Mouse (Mus musculus) megakaryocyte progenitor cell, adult 5-6 weeks (primary cell): ENCODE data around the gene Per1. TPM values are rescaled to one million over a fixed set of nuclear protein-coding genes. Genes with fewer than 3 reads are reported as not detected.

Experiments used
- ATAC-seq: replicated peaks from 2 replicates; pipeline ENCODE4 v1.8.0; 2016; ENCODE audit warnings: mild to moderate bottlenecking, moderate TSS enrichment, inconsistent platforms; ENCODE audit not compliant: poor library complexity
- total RNA-seq, 2 experiments: library from RNA; stranded (forward) in 1 of 2; stranded (reverse) in 1 of 2; fragments of 157-497, 149-512 nt in 1 of 2; fragments of 200-1000 nt in 1 of 2; gene quantifications; 2 replicates each; pipeline versions ENCODE4 v1.2.3 to v1.2.4; 2015 to 2017

The Per1 gene
- total RNA-seq, 2 experiments from 2014 or later, result 4.8 to 8.3 TPM

DNA sequence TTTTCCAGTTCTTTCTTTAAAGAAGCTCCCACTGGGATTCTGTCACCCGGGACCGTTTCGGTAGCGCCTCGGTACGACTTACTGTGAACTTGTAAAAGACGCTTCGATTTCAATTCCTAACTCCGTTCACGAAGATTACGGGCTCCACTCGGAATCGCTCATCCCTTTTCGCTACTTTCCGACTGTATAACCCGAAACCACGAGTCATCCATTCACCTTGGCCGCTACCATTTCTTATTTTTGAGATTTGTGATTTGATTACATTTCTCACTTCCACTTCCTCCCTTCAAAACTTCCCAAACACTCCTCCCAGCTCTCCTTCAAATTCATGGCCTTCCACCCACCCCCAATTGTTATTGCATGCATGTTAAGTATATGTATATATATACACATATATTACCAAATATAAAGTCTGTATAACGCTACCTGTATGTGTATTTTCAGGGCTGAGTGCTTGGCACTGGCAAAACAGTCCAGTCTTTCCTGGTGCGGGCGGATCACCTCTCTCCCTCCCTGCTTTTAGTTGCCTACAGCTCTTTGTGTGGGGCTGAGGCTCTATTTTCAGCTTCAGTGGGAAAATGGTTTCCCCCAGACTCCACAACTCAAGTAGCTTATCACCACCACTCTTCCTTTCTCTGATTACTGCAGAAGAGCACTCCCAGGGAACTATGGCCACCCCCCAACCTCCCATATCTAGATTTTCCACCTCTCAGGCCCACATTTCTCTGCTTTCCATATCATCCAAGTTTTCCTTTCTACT lies 16.2 kb downstream of the Per1 start:
- peak; percentile 17; the same call in 1 of the 2 replicates for ATAC-seq

DNA sequence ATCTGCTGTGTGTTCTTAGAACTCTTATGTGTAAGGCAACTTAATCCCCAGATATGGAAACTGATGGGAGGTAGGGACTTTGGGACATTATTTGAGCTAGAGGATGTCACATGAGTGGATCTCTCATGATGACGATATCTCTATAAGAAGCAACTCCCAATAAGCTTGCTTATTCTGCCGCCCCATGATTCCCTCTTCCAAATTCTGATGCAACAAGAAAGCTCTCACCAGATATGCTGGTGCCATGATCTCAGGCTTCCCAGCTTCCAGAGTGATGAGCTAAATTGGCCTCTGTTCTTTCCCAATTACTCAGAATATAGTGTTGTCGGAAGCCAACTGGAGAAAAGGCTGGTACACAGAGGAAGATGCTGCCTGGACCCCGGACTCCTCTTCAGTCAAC lies 16.8 kb downstream of the Per1 start:
- ATAC-seq, result no peak

DNA sequence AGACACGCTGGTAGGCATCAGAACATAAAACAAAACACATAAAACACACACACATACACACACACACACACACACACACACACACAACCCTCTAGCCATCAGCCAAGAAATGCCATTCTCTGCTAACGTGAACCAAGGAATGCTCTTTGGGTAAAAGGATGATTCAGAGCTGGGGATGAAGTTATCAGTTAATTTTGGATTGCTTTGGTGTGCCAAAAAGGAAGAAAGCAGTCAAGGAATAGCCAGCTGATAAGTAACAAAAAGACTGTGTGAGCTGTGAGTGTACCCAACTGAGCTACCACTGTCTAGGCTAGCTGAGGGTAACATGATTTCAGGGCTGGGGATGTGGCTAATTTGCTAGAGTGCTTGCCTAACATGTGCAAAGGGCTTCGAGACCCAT lies 19.0 kb downstream of the Per1 start:
- no peak for ATAC-seq

DNA sequence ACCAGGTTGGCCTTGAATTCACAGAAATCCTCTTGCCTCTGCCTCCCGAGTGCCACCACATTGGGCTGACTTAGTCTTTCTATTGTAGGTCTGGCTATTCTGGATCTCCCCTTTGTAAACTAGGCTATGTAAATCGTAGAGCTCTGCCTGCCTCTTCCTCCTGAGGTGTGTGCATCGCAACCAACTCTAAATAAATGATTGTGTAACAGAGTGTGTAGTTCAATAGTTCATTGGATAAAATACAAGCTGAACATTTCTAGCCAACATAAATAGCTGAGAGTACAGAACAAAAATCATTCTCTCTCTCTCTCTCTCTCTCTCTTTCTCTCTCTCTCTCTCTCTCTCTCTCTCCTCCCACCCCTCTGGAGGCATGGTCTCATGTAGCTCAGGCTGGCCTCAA lies 19.6 kb downstream of the Per1 start:
- ATAC-seq, result no peak

DNA sequence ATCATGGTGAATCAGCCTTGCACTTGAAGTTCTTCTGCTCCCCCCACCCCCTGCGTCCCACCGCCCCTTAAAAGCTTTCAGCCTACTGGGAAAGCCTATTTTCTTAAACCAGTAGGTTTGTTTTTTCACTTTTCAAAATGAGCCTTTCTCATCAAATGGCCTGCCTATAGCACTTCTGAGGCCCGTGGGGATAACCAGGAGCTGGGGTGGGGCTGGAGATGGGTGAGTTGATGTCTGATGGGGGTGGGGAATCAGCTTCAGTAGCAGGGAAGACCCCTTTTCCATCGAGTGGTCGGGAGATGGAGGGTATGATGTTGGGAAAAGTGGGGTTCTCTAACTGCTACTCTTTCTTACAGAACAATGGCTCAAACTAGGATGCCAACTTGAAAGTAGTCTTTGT lies 21.8 kb downstream of the Per1 start:
- no peak for ATAC-seq

DNA sequence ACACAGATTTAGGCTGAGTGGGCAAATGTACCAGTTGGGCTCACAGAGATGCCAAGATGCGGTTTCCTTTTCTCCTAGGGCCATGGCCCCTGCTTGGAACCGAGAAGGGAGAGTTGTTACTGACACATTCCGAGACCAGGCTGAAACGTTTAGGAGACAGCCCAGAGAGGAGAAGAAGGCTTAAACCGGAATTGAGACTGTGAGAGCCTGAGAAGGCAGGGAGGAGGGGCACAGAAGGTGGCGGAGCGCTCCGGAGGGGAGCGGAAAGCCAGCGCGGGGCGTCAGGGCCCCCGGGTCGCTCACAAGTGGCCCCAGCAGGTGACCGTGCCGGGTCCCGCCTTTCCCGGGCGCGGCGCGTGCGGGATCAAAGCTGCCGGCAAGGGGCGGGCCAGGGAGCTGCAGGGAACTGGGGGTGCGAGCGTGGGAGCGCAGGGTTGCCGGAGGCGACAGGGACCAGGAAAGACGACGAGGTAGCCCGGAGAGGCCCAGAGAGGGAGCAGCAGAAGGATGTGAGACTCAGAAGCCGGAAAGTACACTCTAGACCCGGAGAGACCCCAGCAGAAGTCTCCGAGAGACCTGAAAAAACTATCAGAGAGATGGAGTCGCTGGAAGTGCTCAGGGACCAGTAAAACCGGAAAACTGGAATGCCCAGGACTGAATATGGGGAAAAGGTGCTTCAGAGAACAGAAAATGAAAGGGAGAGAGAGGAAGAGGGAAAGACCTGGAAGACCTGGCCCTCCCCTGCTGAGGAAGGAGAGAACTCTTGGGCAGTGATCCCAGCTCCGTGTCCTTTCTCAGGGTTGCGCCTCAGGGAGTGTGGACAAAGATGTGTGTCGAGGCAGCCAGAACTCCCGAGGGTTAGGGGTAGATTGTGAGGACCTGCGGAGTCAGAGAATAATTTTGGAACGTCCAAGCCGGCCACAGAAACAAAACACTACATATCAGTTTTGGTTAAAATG lies 23.0 kb downstream of the Per1 start:
- ATAC-seq, result peak; percentile 17

DNA sequence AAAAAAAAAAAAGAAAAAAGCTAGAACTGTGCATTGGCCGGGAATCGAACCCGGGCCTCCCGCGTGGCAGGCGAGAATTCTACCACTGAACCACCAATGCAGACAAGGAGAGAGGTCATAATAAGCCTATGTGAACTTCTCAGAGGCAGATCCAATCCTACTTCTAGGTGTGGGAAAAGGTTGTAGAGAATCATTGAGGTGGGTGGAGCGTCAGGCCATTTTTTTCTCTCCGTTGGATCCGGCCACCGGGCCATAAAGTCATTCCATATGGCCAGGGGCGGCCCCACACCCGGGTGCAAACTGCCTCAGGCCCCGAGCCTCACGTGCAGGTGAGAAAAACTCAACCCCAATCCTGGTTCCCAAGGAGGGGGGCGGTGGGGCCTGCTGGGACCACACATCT lies 23.7 kb downstream of the Per1 start:
- ATAC-seq, result peak; percentile 39

DNA sequence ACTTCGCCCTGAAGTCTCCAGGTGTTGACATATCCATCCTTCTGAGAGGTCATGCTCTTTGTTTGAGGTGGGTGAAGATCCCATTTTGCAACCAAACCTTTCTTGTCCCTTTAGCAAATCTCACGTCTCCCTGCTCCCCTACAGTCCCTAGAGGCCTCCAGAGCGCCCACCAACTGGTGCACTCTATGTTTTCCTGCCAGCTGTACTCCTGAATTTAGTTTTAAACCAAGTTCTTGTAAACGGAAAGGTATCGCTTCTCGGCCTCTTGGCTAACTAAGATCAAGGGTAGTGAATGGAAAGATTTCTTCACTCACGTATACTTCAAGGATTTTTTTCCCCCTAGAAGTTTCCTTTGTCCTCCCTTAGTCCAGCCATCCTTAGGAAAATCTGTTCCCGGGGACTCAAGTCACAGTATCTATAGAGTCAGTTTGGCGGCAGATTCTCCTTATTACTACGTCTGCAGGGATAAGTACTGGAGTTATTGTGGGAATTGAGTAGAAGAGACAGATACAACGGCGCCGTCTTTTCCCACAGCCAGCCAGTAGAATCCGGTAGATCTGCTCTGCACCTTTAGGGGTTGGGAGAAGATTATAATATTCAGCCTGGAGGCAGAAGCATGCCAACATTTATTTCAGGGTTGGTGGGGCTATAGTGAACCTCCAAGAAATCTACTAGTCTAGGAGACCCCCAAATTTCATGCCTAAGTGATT lies 24.6 kb downstream of the Per1 start:
- ATAC-seq, result no peak

DNA sequence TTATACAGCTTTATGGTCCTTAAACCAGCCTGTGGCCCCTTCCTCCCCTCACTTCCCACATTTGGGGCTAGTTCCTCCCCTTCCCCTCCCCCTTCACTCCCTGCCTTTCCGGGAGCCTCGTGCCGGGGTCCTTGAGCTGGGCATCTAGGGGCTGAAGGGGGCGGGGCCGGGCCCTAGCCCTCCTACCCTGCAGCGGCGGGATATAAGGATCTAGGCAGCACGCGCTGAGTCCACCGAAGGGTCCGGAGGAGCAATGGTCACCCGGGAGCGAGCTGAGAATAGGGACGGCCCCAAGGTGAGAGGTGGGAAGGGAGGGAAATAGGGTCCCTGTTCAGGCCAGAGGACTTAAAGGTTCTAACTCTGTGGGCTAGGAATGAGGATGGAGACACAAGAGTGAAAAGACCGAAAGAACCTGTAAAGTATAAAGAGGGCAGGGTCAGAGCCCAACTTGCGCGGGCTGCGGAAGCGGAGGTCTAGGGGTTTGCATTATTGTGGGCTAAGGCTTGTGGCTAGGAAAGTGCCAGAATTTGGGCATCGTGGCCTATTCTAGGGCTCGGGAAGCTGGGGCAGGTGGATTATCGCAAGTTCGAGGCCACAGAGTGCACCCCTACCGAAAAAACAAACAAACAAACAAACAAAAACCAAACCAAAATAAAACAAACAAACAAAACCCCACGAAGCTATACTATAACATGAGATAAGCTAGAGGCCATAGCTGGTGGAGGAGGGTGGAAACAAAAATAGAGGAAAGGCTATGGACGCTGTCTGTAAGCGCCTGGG lies 25.4 kb downstream of the Per1 start, which contains the start of gene Hes7:
Hes7 (plus strand) TSS at position 184 of the 780 bp plus-strand sequence.
- ATAC-seq, result no peak

DNA sequence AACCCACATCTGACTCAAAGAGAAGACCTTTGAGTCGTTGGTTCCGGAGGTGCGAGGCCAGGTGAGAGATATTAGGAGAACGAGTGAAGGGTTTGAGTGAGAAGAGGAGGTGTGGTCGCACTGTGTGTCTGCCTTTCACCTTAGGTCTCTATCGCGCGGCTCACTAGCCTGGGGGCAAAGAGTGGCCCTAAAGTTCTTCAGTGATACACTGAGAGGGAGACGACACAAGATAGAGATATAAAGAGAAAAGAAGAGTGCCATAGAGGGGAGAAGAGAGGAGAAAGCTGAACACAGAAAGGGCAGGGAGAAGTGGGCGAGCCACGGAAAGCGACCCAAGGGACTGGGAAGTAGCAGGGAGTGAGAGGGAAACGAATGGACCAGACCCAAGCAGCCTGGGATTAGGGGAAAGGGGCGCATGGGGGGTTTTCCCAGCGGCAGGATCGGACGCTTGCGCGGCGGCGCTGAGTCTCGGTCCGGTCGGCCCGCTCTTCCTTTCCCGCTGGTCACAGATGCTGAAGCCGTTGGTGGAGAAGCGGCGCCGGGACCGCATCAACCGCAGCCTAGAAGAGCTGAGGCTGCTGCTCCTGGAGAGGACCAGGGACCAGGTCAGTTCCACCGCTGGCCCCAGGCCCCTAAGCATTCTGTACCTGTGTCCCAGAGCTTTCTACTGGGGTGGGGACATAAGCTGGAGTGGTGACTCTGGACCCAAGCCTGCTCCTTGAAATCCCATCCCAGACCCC lies 26.2 kb downstream of the Per1 start:
- ATAC-seq, result no peak

DNA sequence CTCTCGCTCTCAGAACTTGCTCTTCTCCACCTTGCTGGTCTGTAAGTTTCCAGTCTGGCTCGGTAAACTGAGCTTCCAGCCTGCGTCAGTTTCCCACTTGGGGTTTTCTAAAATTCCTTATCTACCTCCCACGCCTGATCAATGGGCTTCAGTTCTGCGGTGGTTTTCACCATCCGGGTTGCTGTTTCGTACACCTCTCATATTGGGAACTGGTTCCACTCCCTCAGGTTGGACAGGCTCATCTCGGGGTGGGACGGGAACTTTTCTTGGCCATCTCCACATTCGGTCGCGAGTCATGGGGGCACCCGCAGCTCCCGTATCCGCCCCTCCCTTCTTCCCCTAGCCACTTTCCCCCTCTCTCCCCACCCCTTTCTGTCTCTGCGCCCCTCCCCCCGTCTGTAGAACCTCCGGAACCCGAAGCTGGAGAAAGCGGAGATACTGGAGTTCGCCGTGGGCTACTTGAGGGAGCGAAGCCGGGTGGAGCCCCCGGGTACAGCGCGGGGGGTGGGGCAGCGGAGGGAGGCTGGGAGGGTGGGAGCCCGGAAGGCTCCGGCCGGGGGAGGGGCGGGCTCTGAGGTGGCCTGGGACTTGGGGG lies 26.8 kb downstream of the Per1 start:
- no peak for ATAC-seq

DNA sequence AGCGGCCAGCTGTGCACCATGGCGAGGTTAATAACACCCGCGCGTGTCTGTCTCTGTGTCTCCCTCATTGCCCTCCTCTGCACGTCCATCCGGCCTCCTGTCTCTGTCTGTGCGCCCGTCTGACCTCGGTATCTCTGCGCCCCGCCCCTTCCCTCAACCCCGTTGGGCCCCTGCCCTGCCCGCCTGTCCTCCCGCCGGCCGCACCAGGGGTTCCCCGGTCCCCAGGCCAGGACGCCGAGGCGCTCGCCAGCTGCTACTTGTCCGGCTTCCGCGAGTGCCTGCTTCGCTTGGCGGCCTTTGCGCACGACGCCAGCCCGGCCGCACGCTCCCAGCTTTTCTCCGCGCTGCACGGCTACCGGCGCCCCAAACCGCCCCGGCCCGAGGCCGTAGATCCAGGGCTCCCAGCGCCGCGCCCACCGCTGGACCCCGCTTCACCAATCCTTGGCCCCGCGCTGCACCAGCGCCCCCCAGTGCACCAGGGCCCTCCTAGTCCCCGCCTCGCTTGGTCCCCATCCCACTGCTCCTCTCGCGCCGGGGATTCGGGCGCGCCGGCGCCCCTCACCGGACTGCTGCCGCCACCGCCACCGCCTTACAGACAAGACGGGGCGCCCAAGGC lies 27.4 kb downstream of the Per1 start, which contains the start of gene 9130213A22Rik:
9130213A22Rik (minus strand) TSS at position 254 of the 616 bp plus-strand sequence.
- peak; percentile 26 for ATAC-seq

DNA sequence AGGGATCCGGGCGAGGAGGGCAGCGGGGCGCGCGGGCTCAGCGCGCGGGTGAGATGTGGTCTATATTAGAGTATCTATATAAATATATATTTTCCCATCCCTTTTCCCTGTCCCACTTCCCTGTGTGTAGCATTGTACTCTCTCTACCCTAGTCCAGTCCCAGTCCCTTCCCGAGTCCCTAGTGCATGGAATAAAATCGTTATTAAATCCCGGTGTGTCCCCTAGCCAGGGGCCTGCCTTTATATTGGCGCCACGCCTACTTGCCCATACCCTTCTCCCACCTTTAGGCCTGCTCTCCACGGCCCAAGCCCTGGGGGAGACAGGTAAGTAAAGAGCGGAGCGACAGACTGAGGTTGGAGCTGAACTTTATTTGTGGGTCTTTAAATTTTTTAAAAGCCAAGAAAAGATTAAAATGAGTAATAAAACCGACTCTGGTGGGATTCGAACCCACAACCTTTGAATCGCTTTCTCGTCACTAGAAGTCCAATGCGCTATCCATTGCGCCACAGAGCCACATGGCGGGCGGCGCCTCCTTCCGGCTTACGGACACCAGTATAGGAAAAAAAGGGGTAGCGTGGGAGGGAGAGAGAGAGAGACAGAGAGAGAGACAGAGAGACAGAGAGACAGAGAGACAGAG lies 28.2 kb downstream of the Per1 start:
- peak; percentile 26 for ATAC-seq

DNA sequence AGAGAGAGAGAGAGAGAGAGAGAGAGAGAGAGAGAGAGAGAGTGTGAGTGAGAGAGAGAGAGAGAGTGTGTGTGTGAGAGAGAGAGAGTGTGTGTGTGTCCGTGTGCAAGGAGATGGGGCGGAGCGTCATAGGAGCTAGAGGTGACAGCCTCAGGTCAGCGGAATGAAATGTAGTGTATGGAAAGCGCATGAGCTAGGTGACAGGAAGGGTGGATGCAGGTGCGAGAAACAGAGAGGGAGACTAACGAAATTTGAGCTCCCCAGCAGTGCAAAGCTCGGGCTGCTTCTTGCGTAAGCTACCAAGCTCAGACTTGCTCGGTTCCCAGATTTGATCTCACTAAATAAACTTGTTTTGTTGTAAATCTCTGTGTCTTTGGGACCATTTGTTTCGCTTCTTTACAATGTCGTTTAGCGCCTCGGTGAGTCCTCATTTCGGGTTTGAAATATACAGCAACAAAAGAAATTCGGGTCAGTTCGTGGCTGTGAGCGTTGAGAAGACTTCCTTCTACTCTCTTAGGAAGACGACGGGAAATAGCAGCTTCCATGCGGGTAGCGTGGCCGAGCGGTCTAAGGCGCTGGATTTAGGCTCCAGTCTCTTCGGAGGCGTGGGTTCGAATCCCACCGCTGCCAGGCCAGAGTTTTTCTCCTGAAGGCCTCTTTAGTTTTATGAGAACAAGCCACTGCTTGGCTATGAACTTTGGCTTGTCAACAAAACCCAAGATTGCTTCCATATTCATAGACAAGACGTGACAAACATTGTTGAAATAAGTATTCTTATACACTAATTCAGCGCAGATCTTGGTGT lies 28.9 kb downstream of the Per1 start:
- ATAC-seq, result peak; percentile 44

DNA sequence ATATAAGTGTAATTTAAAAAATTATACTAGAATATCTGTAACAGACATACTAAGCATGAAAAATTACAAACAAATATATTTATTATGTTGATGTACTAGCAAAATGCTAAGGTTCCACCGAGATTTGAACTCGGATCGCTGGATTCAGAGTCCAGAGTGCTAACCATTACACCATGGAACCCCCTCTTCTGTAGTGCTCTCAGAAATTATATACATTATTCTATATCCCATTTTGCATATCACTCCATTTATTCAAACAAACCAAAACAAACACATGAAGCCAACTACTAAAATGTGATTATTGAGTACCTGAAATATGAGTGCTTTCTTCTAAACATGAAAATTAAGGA lies 29.5 kb downstream of the Per1 start:
- peak; percentile 4 for ATAC-seq

DNA sequence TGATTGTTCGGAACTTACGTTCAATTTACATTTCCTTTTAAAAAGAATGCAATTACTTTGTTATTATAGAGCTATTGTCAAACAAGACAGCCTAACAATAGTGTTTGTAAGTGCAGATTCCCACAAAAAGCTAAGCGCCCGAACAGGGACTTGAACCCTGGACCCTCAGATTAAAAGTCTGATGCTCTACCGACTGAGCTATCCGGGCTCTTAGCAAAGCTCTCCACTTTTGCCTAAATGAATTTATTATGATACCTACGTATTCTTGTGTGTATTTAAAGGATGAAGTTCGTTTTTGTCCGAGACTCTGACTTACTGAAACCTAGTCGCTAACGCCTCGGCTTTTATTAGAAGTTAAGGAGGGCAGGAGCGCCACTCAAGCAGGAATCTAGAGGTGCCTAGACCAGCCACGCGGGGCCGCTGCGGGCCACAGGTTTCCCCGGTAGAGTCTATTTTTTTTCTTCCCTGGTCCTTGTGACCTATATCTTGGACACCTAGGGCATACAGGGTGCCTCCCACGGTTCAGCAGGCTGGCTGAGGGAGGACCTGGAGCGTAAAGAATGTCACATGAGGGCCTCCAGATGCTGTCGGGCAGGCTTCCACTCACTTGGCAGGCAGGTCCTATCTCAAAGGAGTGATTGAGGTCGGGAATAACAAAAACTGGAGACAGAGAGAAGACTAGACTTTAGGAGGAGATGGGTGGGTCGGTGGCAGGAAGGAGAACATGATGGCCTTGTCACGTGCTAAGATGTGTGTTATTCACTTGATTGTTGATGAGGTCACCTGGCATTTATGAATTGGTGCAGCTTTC lies 30.2 kb downstream of the Per1 start:
- peak; percentile 40 for ATAC-seq

DNA sequence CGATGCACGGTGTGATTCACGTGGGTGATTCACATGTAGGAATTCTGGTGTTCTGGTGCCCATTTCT lies 30.7 kb downstream of the Per1 start, which contains the start of gene Aloxe3:
Aloxe3 (plus strand) TSS at position 45 of the 67 bp plus-strand sequence.
- no peak for ATAC-seq
